Mouse (Mus musculus) heart, adult 9 months (tissue): ENCODE measurements at regions not wholly inside any gene's neighbourhood (a gene's known extent, or its start where the extent isn't known, plus 50 kb on each side); places are given as distances from the start of the nearest gene placed in this dataset.

Source experiments
- DNase-seq, 2 experiments: peaks; one replicate each; pipeline ENCODE4 v3.0.0; 2022; ENCODE audit warnings: low spot score in 2 of 2

DNA sequence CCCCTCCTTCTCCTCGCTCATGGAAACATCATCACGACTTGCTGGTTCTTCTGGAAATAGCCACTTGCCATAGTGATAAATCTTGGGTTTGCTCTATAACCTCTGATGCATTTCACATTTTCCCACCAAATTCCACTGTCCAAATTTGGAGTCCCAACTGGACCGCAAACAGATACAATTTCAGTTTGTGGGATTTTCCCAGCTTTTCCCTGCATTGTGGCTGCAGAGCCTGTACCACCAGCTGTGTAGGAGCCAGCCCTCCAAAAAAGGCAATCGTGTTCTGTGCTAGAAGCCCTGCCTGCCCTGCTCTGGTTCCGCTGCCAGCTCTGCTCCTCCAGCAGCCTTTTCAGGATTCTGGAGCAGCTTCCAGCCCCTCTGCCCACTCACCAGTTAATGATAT lies 291.4 kb downstream of the Gsdmc2 start:
- DNase-seq: peak in 1 of 2 experiments; percentile 9

DNA sequence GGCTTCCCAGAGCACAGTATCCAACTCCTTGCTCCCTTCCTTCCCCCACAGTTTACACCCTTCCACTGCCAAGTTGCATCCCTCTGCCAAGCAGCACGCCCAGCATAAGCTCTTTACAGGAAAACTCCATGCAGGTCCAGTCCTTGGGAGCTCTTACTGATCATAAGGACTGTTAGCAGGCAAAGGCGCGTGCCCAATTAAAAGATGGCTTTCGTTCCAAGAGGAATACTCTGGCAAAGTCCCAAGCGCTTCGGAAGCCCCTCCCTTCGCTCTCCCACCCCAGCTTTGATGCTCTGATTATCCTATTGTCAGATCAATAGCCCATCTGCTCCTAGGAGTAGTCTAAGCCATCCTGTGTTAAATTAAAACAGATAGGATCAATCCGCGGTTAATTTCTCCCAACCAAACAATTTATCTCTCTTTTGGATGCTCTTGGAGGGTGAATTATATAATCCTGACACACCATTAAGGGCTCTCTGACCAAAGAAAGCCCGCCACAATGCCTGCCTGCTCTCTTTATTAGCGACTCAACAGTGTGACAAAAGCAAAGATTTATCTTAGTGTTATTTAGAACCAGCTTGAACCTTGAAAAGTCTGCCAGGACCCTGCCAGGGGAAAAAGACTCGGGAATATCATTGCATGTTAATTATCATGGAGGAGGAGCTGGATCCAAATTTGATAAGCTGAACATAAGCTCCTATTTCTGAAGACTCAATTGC lies 312.5 kb downstream of the Gsdmc2 start:
- no peak for DNase-seq

DNA sequence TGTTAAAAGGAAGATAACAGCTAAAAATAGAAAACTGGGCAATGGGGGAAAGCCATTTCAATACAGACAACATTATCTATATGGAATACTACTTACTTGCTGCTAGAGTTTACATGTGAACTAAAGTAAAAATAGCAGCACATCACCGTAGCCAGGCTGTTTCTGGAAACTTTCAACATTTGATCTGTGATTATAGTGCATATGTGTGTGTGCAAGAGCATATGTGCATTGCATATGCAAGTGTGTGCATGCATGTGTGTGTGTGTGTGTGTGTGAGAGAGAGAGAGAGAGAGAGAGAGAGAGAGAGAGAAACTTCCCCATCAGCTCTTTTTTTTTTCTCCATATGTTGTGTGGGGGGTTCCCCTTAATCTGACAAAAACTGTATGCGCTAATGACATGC lies 317.7 kb downstream of the Gsdmc2 start:
- DNase-seq: no peak

DNA sequence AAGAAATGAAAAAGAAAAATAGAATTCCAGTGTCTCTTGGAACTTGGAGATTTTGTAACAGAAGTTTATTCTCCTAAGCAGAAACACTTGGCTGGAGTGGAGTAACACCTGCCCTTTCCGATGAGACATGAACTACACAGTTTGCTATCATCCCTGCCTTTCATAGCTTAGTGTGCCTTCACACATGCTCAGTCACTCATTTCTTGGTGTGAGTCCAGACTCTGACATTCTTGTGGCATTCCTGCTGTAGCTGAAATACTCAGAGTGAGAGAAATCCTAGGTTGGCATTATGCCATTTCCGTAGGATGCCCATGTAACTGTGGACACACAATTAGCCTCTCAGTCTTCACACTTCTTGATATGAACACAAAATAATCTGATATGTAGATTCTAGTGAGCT lies 318.2 kb downstream of the Gsdmc2 start:
- DNase-seq: no peak

DNA sequence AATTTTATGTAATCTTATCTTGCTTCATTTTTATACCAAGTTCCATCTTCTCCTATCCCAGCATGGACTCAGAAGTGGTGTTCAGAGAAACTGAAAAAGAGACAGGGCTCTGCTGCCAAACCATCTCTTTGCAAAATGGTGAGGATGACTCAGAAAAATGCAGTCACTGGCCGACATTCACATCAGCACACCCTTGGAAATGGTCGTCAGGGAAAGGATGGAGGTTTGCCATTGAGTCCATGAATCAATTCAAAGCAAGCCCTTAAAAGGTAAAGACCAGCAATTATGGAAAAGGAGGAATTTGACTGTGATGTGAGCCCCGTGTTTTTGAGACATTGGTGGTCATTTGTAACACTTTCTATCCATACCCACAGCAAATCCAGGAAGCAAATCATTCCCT lies 327.7 kb downstream of the Gsdmc2 start:
- no peak for DNase-seq

DNA sequence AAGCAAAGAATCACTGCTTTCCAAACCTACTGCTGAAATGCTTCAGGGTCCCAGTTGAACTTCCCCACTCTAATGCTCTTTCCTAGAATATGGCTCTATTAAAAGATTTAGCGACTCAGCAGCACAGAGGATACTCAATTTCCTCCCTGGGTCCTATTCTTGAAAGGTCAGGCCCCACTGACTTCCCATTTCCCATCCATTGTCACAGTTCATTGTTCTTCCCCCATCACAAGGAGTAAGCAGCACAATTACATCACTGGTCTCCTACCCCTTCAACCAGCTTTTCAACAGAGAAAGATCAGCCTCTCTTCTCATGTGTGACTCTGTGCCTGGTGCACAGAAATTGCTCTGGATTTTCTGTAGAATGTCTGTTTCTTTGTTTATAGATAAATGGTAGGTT lies 344.5 kb downstream of the Gsdmc2 start:
- peak; percentile 9 to 47 for DNase-seq

DNA sequence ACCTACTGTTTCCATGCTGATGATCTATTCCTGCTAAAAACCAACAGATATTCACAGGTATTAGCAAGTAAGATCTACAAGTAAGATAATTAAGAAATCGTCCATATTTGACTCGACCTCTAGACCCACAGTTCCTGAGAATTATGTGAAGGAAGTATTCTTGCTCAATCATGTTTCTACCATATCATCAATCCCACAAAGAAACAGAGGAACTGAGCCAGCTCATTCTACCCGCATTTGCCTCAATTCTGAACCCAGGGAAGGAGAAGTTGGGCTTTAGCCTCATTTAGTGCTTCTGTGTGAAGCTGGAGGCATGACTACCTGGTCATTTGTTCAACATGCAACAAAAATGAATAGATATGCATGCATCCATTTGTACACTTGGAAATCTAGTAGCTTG lies 346.5 kb downstream of the Gsdmc2 start:
- DNase-seq: peak; percentile 3 to 7

DNA sequence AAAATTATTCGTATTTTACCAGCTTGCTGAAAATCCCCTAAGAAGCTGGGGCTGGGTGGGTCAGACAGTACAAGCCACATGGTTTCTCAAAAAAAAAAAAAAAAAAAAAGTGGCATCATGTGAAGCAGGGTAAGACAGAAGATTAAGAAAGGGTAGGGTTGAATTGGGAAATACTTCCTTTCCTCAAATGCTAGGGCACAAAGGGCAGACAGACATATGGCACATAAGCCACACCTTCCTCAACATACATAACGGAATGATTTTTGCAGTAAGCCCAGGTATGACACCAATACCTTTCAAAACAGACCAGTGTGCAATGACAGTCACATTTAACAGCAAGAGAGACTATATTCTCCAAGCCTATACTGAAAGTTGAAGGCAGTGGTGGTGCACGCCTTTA lies 347.8 kb downstream of the Gsdmc2 start:
- DNase-seq: no peak

DNA sequence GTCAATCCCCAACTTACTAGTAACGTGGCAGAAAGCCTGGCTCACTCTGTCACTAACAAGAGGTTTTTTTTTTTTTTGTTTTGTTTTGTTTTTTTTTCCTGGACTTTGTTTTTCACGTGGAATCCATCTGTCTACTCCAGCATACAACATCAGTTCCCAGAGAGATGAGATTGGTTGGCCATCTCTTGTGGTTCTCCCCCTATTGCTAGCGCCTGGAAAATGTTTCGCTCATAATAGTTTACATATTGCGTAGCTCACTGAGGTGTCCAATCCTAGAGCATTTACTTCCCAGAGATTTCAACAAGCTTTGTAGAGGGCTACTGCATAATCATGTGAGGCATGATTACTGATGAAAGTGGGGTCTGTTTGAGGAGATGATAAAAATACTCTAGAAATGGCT lies 360.1 kb downstream of the Gsdmc2 start:
- no peak for DNase-seq

DNA sequence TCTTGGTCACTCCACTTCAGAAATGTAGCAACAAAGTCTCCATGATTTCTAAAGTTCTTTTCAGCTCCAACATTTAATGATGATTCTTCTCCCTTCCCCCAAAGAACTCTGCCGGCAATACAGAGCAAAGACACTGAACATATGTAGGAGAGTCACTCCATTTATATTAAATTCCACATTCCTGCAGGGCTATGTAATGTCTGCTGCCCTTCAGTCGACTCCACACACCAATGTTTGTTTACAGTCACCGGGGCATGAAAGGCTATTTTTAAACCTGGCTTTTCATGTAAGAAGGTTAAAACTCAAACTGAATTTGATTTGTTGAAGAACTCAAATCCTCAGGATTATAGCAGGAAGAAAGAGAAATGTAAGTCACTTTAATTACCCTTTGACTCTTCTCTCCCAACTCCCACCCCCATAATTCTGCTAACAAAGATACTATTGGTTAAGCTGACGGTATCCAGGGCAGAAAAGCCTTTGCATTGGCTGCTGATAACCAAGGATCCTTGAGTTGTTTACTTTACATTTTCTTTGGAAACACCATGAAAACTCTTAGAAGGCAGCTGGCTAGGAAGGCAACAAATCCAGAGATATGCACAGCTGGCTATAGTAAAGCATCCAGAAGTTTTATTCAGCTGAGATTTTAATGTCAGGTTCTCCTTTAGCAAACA lies 360.6 kb downstream of the Gsdmc2 start:
- DNase-seq: no peak

DNA sequence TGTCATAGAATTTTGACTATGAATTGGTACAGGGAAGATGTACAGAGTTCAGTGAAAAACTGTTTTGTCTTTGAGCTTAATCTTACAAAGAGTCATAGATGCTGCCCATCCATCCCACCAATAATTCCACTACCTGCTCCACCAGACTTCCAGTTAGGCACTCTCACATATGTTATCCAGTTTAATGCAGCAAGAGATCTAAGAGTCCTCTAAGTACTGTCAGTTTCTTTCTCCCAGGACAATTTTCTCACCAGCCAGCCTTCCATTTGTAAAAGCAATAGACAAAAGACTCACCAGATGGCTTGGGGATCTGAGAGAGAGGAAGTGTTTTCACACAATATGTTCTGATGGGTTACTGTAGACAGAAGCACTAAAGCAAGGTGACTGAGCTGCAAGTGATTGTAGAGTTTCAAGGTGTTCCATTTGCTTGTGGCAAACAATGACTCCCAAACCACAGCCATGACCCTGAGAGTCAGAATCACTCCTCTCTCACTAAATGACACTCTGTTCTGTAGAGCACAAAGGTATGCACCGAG lies 365.6 kb downstream of the Gsdmc2 start:
- DNase-seq: no peak

DNA sequence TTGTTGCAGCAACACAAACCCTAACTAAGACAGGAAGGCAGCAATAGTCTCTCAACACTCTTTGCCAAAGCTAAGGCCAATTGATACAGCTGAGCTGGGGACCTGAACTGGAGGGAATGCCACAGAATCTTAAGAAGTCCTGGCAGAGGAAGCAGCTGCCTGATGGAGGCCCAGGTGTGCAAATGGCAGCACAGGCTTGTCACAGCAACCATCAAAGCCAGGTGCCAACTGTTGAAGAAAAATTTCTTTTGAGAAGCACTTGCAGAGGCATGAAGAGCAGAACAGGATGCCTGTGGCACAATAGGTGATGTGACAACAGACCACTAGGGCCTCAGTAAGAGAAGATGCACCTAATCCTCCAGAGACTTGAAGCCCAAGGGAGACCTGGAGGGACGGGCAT lies 378.1 kb downstream of the Gsdmc2 start:
- no peak for DNase-seq

DNA sequence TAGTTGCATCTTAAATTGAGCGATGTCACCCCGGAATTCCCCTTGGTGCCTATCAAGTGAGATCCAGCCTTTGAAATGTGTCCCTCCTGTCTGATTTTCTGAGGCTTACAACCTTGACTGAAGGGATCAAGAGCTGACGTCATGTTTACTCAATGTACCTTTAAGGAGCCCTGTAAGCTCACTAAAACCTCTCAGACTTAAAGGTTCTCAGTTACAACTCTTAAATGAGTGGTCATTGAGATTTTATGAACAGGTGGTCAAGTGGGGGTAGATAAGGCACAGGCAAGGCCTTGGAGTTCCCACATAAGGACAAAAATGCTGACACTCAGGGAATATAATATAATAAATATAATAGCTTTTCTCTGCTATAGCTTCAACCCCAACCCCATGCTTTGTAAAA lies 392.4 kb downstream of the Gsdmc2 start:
- no peak for DNase-seq

DNA sequence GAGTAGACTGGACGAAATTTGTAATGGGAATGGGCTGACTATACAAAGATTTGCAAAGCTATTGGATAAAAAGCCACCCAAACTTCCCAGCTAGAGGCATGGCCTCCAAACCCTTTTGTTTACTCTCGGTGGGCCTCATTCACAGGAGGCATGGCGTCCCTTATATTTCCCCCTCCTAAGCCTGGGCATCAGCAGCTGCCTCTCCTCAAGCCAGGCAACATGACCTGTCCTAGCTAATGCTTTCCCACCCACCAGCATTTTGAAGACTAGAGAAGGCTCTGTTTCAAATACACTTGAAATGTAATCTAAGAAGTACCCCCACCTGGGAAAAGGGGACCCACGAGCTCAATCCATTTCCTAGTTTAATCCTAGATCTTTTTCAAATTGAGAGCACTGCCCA lies 398.7 kb downstream of the Gsdmc2 start:
- DNase-seq: no peak

DNA sequence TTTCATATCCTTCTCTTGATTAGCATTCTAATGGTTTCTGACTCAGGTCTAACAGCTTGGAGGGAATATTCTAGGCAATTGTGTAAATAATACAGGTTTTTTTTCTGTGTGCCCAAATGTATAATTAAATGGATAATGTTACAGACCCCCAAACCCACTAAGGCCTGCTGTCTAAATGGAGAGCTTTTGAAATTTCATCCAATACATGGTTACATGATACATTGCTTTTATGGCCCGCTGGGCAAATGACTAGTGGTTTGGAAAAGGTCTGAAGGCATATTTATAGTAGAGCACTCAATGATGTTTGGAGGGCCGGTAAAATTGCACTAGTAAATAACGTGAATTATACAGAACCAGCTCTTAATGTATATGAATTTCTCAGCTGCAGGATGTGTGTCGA lies 400.0 kb downstream of the Gsdmc2 start:
- DNase-seq: no peak

DNA sequence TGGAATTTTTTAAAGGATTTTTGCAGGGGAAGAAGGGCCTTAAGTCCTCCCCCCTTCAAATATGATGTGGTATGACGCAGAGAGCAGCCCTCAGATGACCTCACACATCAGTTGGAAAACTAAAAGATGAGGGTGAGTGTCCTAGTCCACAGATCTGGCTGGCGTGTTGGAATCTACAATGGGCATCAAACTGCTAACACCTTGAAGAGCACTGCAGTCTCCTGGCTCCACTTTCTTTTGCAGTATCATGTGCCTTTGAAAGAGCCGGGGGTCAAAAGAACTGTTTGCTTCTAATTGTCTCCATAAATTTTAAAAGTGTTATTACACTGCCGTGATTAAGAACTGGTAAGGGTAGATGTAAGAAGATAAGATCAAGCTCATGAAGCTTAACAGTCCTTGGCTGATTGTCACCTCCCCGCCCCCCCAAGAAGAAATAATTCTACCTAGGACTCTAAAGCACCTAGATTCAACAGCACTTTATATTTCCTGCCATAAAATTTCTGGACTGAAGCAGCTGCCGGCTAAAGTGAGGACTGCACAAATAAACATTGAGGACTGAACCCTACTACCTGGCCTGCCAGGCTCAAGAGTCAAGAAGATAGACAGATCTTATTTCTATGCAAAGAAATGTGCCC lies 402.7 kb downstream of the Gsdmc2 start:
- no peak for DNase-seq

DNA sequence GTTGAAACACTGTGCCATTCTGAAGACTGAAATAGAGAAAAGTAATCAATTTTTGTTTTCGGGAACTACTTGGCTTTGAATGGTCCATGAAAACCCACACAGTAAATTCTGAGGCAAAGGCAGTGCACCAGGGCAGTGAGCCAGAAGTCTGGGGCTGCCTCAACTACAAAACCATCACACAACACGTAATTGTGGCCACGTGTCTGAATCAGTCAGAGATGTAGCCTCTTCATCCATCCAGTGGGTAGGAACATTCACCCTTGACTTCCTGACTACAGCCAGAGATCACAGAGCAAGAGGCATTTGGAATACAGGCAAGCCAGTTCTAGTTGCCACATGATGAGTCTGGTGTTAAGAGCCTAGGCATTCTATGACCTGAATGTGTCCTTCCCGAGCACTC lies 432.3 kb downstream of the Gsdmc2 start:
- DNase-seq: no peak

DNA sequence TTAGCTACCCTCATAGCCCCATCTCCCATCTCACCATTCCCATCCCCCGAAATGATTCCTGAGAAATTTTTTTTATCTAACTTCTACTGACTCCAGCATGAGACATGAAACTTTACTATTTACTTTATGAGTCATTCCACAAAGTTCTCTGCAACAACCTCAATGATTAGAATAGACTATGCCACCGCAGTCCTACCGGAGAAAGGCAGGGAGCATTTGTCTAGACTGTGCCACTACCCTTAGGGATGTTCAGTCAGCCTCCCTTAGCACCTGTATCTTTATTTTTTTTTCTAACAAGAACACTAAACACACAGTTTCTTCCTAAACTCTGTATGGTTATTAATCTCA lies 433.2 kb downstream of the Gsdmc2 start:
- no peak for DNase-seq

DNA sequence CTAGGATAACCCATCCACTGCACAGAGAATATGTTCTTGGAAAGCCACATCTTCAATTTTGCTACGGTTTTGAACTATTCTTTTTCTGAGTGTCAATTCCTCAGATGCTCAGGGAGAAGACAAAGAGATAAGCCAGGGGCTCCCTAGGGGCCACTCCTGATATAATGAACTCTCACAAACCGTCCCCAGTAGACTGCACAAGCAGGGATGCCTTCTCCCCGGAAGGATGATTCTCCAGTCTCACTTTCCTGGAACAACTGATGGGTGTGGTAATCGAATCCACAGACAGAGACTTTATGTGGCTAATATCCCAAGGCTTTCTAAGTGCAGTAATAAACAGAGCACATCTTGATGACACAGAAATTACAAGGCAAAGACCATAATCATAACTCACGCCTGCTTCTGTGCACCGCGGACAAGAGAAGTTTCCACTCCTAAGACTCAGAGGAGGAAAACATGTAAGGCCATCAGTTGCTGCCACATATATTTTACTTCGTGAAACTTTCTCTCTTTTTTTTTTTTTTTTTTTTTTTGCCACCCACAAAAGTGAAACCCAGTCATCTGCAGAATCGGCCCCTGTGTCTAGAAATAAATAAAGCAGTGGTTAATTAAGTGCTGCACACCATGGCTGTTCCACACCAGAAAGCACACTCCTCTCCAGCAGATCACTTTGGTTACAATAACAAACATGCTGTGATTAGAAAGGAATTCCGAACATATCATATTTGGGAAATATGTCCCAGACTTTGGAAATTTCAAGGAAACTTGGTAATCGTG lies 433.8 kb downstream of the Gsdmc2 start:
- no peak for DNase-seq

DNA sequence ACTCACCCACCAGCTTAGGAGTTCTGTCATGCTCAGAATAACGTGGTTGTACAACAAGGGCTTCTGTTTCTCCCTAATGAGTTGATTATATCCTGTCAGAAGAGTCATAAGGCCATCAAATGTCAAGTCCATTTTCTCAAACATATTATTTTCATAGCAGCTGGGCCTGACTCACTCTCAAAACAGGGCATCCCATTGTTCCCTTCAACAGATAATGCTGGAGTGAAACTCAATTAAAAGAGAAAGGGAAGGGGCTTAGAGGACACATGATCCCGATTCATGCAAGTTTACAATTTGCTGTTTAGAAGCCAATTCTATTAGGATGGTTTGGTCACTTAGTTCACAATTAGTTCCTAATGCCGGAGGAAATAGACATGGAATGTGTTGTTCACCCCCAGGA lies 444.5 kb downstream of the Gsdmc2 start:
- DNase-seq: no peak

DNA sequence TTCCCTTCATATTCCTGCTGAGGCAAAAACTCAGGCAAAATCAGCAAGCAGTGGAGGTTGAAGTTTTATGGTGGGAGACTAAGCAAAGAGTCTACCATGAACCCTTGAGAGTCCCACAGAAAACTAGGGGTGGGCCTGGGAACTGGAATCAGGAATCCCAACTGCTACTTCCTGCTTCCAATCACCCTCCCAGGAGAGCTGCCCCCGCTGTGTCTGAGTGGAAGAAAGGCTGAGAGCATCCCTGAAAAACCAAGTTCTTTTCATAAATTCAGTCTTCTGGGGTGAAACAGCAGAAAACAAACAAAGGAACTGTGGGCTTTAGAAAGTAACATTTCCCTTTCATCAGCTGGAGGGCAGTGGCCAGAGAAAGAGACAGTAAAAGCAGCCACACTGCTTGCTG lies 445.0 kb downstream of the Gsdmc2 start:
- peak; percentile 0 to 11 for DNase-seq

DNA sequence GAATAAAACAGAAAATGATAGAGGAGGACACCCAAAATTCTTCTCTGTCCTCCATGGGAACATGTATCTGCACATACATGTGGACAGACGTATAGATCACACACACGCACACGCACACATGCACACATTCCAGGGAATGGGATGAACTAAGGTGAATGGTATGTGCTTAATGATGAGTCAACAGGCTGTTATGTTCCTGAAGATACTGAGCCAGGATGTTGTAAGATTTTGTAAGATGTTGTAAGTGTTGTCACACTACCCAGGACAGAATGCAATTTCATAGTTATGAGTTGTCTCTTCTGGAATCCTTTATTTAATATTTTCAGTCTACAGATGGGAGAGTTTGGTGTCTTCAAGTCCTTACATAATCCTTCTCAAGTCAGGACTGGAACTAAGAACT lies 447.5 kb downstream of the Gsdmc2 start:
- DNase-seq: no peak
